In genomic region chr3:66314793-66315715, GRCm38 (mm10) we compare ENCODE assay signal across 33 mouse cellular contexts. TPM values are rescaled to one million over a fixed set of nuclear protein-coding genes. Genes with fewer than 3 reads are reported as not detected.
DNase-seq lines count a peak whose midpoint lies in the region; ATAC-seq and TF ChIP-seq lines count a peak whose summit lies in the region.
"Had no signal": no experiment of that assay in that cellular context is flagged by ENCODE, and none has a peak within 500 bp of the region (broad histone marks: within the 10 kb centered on the region; RNA-seq: fewer than 3 reads in every experiment).

No protein-coding gene starts in this region.

- H3K4me1 ChIP-seq in limb, embryonic 12.5 days (replicated peaks) = no peaks in the 10 kb centered on the region
- no peaks in the 10 kb centered on the region for H3K4me1 ChIP-seq in limb, embryonic 10.5 days
- no peaks in the 10 kb centered on the region for H3K4me1 ChIP-seq in neural tube, embryonic 12.5 days
- no peaks in the 10 kb centered on the region for H3K4me1 ChIP-seq in limb, embryonic 14.5 days (ENCODE audit: control insufficient read depth, insufficient read depth, low read length)
- H3K4me1 ChIP-seq: forebrain, embryonic 12.5 days; hindbrain, embryonic 10.5 days; hindbrain, embryonic 15.5 days; liver, embryonic 15.5 days; midbrain, embryonic 10.5 days; midbrain, embryonic 15.5 days; neural tube, embryonic 13.5 days had no signal

- H3K4me2 ChIP-seq in limb, embryonic 12.5 days = no peak overlapping the region
- no peak overlapping the region for H3K4me2 ChIP-seq in neural tube, embryonic 12.5 days (replicated peaks)
- H3K4me2 ChIP-seq in limb, embryonic 14.5 days (replicated peaks; ENCODE audit: low read depth, low read length, severe bottlenecking) = no peak overlapping the region
- H3K4me2 ChIP-seq: forebrain, embryonic 12.5 days; hindbrain, embryonic 15.5 days; liver, embryonic 15.5 days; midbrain, embryonic 15.5 days; neural tube, embryonic 13.5 days had no signal

- WGBS in limb, embryonic 12.5 days = 73% methylated on average over 8 of the region's 8 CpGs
- 87% methylated on average over 8 of the region's 8 CpGs for WGBS in limb, embryonic 10.5 days
- WGBS in neural tube, embryonic 12.5 days = 63% methylated on average over 8 of the region's 8 CpGs
- WGBS in limb, embryonic 14.5 days = 62% methylated on average over 8 of the region's 8 CpGs

- TF ChIP-seq POLR2A in limb, embryonic 14.5 days (IDR thresholded peaks at IDR 0.05; ENCODE audit: borderline replicate concordance, extremely low read depth, insufficient read depth, insufficient read length) = no peak

- H3K36me3 ChIP-seq in limb, embryonic 12.5 days = no peaks in the 10 kb centered on the region
- no peaks in the 10 kb centered on the region for H3K36me3 ChIP-seq in limb, embryonic 10.5 days
- H3K36me3 ChIP-seq in neural tube, embryonic 12.5 days = no peaks in the 10 kb centered on the region
- H3K36me3 ChIP-seq in limb, embryonic 14.5 days (ENCODE audit: control insufficient read depth, insufficient read depth, low read length) = no peaks in the 10 kb centered on the region
- H3K36me3 ChIP-seq: forebrain, embryonic 12.5 days; G1E; hindbrain, embryonic 10.5 days; hindbrain, embryonic 15.5 days; liver, embryonic 15.5 days; midbrain, embryonic 10.5 days; midbrain, embryonic 15.5 days; neural tube, embryonic 13.5 days had no signal

- DNase-seq in limb, embryonic 10.5 days (ENCODE audit: low spot score) = no peak
- DNase-seq in neural tube, embryonic 10.5 days (ENCODE audit: extremely low spot score, low spot score) = no peak
- peak; percentile 51 for DNase-seq in limb, embryonic 14.5 days (ENCODE audit: low spot score)
- DNase-seq in cerebellum, postnatal 25 days = no peak
- no peak for DNase-seq in cerebellum, postnatal 4 days (ENCODE audit: low spot score in 2 of 2)
- DNase-seq: adrenal gland, postnatal 14 days; cerebellum, adult 11 months; cerebellum, adult 9-10 months; gastrocnemius, postnatal 14 days; heart, postnatal 14 days; kidney, adult 18-20 months; kidney, postnatal 36 days; retina, postnatal 1 day; right cerebral cortex, postnatal 14 days; thymus, adult 18-20 months; thymus, postnatal 36 days had no signal

- peak overlapping the region; percentile 30; the same call in 1 of the 2 replicates for H3K27ac ChIP-seq in limb, embryonic 12.5 days
- no peak overlapping the region for H3K27ac ChIP-seq in limb, embryonic 10.5 days
- no peak overlapping the region for H3K27ac ChIP-seq in neural tube, embryonic 12.5 days
- peak overlapping the region; percentile 34; the same call in 1 of the 2 replicates for H3K27ac ChIP-seq in limb, embryonic 14.5 days (replicated peaks; ENCODE audit: low read depth, low read length)
- H3K27ac ChIP-seq: forebrain, embryonic 12.5 days; hindbrain, embryonic 10.5 days; hindbrain, embryonic 15.5 days; layer of hippocampus, adult 2 months; left cerebral cortex, adult 2 months; liver, embryonic 15.5 days; midbrain, embryonic 10.5 days; midbrain, embryonic 15.5 days; neural tube, embryonic 13.5 days; stomach, postnatal 0 days had no signal

- H3K9ac ChIP-seq in limb, embryonic 12.5 days (replicated peaks) = no peak overlapping the region
- H3K9ac ChIP-seq in neural tube, embryonic 12.5 days = no peak overlapping the region
- H3K9ac ChIP-seq in limb, embryonic 14.5 days (ENCODE audit: low read depth, low read length, severe bottlenecking) = no peak overlapping the region
- H3K9ac ChIP-seq: forebrain, embryonic 12.5 days; hindbrain, embryonic 15.5 days; liver, embryonic 15.5 days; midbrain, embryonic 15.5 days; neural tube, embryonic 13.5 days had no signal

- H3K9me3 ChIP-seq in limb, embryonic 12.5 days = no peaks in the 10 kb centered on the region
- no peaks in the 10 kb centered on the region for H3K9me3 ChIP-seq in limb, embryonic 10.5 days (replicated peaks)
- no peaks in the 10 kb centered on the region for H3K9me3 ChIP-seq in neural tube, embryonic 12.5 days
- H3K9me3 ChIP-seq in limb, embryonic 14.5 days (ENCODE audit: control insufficient read depth, low read length) = no peaks in the 10 kb centered on the region; the same call in 1 of the 2 replicates
- H3K9me3 ChIP-seq: forebrain, embryonic 12.5 days; G1E; hindbrain, embryonic 10.5 days; hindbrain, embryonic 15.5 days; liver, embryonic 15.5 days; midbrain, embryonic 10.5 days; midbrain, embryonic 15.5 days had no signal

- no peak for ATAC-seq in limb, embryonic 12.5 days (ENCODE audit: insufficient number of reproducible peaks, insufficient read depth, low FRiP score, low TSS enrichment, low read depth)
- peak; percentile 76 for ATAC-seq in neural tube, embryonic 12.5 days (ENCODE audit: low FRiP score, low read depth)
- ATAC-seq in limb, embryonic 14.5 days (ENCODE audit: low FRiP score, low read depth) = peak; percentile 72
- ATAC-seq: inflammation-experienced regulatory T-cells, adult 6 months; lung, postnatal 0 days; midbrain, embryonic 15.5 days; Patski had no signal

- no peaks in the 10 kb centered on the region for H3K27me3 ChIP-seq in limb, embryonic 12.5 days
- no peaks in the 10 kb centered on the region for H3K27me3 ChIP-seq in limb, embryonic 10.5 days (ENCODE audit: low read depth, poor library complexity, severe bottlenecking)
- no peaks in the 10 kb centered on the region for H3K27me3 ChIP-seq in neural tube, embryonic 12.5 days (replicated peaks)
- H3K27me3 ChIP-seq in limb, embryonic 14.5 days (ENCODE audit: control insufficient read depth, insufficient read depth, low read length) = no peaks in the 10 kb centered on the region
- H3K27me3 ChIP-seq: forebrain, embryonic 12.5 days; hindbrain, embryonic 15.5 days; liver, embryonic 15.5 days; midbrain, embryonic 15.5 days; neural tube, embryonic 13.5 days; Patski had no signal

- H3K4me3 ChIP-seq in limb, embryonic 12.5 days (replicated peaks) = no peak overlapping the region
- no peak overlapping the region for H3K4me3 ChIP-seq in limb, embryonic 10.5 days
- H3K4me3 ChIP-seq in neural tube, embryonic 12.5 days = no peak overlapping the region
- H3K4me3 ChIP-seq in limb, embryonic 14.5 days (replicated peaks; ENCODE audit: low read length) = no peak overlapping the region
- H3K4me3 ChIP-seq: forebrain, embryonic 12.5 days; hindbrain, embryonic 10.5 days; hindbrain, embryonic 15.5 days; layer of hippocampus, adult 2 months; left cerebral cortex, adult 2 months; liver, embryonic 15.5 days; midbrain, embryonic 10.5 days; midbrain, embryonic 15.5 days; neural tube, embryonic 13.5 days had no signal

RNA-seq across cellular contexts. Expression of gene Veph1, which starts 18.4 kb away (rescaled TPM):
- polyA plus RNA-seq in limb, embryonic 12.5 days (2016; fragmentation: Nextera tagmentation; extraction: Ambion mirVana) = 0.92 and 2.3 TPM in 2 replicates
- polyA plus RNA-seq in limb, embryonic 10.5 days (2016; fragmentation: Nextera tagmentation; extraction: Ambion mirVana) = 0.38 and 1.0 TPM in 2 replicates
- 5.8 and 6.4 TPM in 2 replicates for polyA plus RNA-seq in neural tube, embryonic 12.5 days (2016; fragmentation: Nextera tagmentation; extraction: Ambion mirVana)
- 0.85 and 1.2 TPM in 2 replicates for polyA plus RNA-seq in limb, embryonic 14.5 days (2012; rRNA removed)
- polyA plus RNA-seq in limb, embryonic 14.5 days (2014; fragmentation: Nextera tagmentation; extraction: Ambion mirVana) = 2.3 and 2.8 TPM in 2 replicates
- polyA plus RNA-seq: G1E; inflammation-experienced regulatory T-cells, adult 6 months; spleen, adult 2 months had no signal

Comparison
In these comparisons a context has a peak if more than half of its experiments do, and no peak if none do; other contexts are left out.
1. H3K27ac ChIP-seq: peak in limb, embryonic 12.5 days (single experiment) and limb, embryonic 14.5 days (single experiment); none in limb, embryonic 10.5 days (single experiment) and neural tube, embryonic 12.5 days (single experiment).